Mouse (Mus musculus) retina, postnatal 7 days (tissue): ENCODE data around the gene Mex3b.
A peak's percentile ranks its signal among the peaks of the same experiment; 100 is the strongest.

Source experiments
- DNase-seq: peaks from one replicate; pipeline ENCODE4 v3.0.0-alpha.2; 2012; ENCODE audit warnings: low read depth, low spot score

The Mex3b gene

DNA sequence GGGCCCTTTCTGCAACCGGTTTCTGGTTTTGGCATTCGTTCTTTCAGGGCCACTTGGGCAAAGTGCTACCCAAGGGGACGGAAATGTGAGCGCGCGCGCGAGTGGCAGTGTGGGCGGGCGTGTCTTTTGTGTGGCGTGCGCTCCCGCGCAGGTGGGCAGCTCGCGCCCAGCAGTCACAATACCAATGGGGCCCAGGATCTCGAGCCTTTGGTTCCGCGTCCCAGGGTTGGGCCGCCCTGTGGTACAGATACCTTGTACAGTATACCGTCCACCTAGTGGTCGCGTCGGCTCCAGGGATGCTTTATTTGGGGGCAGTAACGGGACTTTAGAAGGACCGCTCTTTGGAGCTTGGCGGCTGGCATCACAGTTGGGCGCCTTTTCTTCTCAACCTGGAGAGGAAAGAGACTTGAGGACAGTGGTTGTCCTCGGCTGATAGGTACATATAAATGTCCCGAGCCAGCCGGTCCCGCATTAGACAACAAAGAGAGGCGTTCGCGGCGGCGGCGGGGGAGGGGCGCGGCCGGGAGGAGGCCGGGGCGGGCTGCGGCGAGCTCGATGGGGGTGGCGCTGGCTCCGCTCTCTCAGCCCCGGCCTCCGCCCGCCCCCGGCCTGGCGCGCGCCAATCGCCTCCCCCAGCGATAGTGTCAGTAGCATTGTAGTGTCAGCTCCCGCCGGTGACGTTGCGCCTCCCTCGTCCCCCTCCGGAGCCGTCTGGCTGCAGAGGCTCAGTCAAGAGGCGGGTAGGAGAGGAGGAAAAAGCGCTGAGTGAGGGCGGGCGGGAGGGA is 455 bp upstream of the Mex3b start:
- peak; percentile 94 for DNase-seq

DNA sequence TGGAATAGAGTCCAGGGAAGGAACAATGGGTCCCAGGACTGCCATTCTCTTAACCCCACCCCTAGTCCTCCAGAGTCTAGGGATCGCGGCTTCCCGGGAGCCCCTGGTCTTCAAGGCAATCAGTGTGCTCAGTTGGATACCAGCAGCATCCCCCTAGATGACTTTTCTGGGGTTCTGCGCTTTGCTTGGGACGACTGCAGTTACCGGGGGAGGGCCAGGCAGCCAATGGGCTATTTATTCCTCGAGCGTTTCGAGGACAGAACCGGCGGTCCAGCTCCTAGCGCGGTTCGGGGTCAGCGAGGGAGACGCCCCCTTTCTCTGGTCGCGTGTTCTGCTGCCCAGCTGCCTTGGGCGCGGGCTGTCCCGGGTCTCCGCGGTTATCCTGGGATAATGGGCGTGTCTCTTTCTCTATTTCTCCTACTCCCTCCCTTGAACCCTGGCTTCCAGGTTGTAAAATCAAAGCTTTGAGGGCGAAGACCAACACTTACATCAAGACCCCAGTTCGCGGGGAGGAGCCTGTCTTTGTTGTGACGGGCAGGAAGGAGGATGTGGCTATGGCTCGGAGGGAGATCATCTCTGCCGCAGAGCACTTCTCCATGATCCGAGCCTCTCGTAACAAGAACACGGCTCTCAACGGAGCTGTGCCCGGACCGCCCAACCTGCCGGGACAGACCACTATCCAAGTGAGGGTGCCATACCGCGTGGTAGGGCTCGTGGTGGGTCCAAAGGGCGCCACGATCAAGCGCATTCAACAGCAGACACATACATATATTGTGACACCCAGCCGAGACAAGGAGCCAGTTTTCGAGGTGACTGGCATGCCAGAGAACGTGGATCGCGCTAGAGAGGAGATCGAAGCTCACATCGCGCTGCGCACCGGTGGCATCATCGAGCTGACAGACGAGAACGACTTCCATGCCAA is 1.4 kb downstream of the Mex3b start:
- DNase-seq = no peak

DNA sequence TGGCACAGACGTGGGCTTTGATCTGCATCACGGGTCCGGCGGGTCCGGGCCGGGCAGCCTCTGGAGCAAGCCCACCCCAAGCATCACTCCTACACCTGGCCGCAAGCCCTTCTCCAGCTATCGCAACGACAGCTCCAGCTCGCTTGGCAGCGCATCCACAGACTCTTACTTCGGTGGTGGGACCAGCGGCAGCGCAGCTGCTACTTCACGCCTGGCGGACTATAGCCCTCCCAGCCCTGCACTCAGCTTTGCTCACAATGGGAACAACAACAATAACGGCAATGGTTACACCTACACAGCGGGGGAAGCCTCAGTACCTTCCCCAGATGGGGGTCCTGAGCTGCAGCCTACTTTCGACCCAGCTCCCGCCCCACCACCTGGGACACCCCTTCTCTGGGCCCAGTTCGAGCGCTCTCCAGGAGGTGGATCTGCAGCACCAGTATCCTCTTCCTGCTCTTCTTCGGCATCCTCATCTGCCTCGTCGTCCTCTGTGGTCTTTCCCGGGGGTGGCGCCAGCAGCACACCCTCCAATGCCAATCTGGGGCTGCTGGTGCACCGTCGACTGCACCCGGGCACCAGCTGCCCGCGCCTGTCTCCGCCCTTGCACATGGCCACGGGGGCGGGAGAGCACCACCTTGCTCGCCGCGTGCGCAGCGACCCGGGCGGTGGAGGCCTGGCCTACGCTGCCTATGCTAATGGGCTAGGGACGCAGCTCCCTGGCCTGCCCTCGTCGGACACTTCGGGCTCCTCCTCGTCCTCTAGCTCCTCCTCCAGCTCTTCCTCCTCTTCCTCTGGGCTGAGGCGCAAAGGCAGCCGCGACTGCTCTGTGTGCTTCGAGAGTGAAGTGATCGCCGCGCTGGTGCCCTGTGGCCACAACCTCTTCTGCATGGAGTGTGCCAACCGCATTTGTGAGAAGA is 2.4 kb downstream of the Mex3b start:
- DNase-seq = no peak

DNA sequence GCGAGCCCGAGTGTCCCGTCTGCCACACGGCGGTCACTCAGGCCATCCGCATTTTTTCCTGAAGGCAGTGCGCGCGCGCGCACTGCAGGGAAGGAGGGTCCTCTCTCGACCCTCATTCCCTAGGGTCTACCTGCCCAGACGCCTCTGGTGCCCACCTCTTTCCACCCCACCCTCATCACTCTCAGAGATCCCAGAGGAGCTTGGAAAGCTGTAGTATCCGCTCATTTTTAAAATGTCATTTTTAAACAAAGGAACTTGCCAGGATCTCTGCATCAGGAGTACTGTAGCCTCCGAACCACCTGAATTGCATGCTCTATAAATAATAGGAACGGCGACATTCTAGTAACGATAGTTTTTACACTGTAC is 3.0 kb downstream of the Mex3b start:
- DNase-seq = no peak

DNA sequence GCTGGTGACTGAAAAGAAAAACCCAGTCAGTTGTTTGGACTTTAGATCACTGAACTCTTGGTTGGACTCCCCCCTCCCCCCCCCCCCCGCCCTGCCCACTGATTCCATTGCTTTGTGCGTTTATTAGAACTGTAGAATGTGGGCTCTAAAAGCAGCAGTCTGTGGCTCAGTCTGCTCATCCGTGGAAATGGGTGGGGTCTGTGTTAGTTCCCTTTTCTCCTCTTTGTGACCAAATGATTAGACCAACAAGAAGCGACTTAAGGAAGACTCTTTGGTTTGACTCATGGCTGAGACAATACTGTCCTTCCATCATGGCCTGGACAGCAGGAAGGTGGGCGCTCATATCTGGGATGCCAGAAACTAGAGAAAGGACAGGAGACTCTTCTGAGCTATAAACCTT is 9.4 kb downstream of the Mex3b start:
- no peak for DNase-seq

DNA sequence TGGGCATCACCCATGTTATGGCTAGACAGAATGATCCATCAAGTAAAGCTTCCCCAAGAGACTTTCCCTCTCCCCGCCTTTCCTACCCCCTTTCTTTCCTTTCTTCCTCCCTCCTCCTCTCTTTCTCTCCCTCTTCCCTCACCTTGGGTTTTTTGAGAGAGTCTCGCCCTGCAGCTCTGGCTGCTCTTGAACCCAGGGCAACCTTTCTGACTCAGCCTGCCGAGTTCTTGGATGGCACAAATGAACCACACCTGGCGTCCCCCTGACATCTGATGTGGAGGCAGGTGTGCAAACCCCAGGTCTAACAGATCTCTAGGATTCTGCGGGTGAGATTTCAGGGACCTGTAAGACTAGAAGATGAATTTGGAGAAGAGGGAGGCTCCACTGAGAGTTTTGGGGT is 12.9 kb downstream of the Mex3b start:
- no peak for DNase-seq

DNA sequence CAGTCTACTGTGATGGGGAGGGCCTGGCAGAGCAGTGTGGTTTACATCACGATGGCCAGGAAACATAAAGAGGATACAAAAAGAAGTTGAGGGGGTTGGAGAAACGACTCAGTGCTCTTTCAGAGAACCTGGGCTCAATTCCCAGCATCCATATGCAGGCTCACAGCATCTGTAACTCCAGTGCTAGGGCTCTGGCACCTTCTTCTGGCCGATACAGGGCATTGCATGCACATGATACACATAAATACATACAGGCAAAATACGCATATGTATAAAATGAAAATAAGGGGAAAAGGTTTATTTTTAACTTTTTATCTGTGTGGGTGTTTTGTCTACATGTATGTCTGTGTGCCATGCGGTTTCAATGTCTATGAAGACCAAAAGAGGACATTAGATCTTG is 13.6 kb downstream of the Mex3b start:
- no peak for DNase-seq

DNA sequence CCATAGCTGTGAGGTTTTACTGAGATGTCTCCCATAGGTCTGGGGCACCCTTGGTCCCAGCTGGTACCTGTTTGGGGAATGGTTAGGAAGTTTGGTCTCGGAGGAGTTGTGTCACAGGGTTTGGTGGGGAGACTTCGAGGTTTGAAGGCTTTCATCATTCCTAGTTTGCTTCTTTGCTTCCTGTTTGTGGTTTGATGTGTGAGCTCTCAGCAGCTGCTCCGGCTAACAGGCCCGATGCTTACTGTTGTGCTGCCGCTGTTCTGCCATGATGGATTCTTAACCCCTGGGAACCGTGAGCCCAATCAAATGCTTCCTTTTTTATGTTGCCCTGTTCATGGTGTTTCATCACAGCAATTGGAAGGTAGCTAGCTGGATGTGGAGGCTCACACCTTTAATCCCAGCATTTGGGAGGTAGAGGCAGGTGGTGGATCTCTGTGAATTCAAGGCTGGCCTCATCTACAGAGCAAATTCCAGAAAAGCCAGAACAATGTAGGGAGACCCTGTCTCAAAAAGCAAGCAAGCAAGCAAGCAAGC is 23.3 kb downstream of the Mex3b start:
- DNase-seq = no peak

DNA sequence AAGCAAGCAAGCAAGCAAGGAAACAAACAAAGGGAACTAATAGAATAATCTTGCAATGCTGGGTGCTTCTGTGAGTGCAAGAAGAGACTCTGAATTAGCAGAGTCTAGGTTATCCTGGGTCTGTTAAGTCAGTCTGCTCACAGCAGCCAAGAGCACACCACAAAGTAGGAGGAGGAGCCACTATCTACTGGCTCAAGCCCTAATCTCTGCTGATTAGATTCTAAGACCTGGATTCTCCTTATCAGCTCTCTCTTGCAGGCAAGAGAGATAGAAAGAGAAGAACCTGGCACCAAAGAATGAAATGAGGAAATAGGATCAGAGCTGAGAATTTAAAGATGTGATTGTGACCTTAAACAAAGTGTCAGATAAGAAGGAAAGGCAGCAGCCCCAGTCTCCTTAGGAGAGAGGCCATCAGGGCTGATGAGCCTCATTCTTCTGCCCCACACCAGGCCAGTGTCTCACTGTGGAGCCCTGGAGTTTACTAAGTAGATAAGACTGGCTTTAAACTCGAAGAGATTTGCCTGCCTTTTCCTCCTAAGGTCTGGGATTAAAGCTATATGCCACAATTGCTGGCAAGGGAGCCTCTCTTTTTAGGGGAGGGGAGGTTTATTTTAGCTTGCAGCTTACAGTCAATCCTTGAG is 23.9 kb downstream of the Mex3b start:
- DNase-seq = no peak

DNA sequence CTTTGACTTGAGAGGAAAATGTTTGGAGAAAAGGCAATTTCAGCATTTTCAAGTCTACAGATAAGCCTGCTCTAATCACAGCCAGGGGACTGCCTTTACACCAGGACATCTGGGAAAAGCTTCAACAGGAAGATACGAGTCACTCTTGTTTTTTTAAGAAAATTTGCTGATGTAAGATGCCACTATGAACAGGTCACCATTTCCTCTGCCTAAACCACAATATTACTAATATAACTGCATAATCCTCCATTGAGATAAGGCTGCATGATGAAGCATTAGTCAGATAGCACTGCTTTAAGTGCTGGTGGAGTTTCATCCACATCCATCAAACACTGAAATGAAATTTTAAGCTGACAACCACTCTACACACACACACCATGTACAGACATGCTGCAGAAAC is 27.2 kb downstream of the Mex3b start:
- DNase-seq = no peak

DNA sequence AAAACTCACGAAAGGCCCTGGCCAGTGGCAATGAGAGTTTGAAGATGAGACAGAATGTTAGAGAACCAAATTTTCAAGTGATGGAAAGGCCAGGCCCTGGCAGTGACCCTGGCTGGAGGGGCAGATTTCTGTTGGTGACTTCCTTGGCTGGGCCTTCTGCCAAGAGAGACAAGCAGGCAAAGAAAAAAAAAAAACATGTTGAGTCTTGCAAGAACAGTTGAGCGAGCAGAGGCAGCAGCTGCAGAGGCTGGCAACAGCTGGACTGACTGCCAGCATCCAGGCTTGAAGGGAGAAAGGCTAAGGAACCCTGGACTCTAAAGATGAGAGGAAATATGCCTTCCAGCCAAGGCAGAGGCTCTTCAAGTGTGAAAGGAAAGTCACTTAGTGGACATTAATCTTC is 28.5 kb downstream of the Mex3b start:
- no peak for DNase-seq

DNA sequence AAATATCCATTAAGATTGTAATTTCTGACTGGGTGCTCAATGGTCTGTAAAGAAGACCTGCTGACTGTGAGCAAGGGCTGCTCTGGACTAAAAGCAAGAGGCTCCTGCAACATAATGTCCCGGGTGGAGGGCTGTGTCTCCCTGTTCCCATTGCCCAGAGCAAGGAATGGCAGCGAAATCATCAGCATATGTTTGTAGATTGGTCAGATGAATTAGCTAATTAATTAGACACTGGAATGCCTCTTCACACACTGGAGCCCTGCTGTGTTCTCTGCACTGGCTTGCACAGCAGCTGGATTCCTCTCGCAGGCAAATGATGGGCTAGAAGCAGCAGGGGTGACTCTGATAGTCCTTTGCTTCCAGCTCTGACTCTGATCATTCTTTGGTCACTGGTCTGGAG is 29.6 kb downstream of the Mex3b start:
- no peak for DNase-seq

DNA sequence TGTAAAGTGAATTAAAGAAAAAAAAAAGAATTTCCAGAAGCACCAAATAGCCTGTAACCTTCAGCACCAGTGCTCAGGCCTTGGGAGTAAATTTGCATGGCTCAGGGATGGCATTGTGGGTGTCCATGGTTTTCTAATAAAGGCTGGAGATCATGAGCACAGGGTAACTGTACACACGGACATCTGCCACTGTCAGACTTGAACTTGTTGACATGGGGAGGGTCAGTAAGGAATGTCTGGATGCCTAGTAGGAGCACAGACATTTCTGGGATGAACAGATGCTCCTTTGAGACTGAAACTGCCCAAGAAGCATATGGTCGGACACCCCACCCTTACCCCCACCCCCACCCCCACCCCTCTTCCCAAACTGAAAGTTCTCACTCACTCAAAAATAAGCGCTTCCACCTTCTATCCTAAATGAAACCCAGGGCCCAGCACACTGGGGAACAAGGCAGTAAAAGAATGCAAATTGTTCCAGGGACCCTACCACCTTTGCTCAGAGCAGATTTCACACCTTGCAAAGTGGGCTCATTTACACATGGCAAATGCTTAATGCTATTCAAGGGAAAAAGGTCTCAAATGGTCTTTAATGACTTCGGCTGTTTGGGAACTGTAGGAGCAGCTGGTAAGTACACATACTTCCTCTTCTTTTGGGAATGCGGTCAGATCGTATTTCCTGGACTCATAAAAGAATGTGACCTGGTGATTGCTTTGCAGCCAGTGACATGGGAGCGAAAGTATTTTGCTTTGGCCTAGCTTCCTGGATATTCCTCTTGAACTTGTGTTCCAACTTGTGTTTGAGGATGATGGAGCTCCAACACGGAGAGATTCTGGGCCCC is 32.5 kb downstream of the Mex3b start:
- no peak for DNase-seq

DNA sequence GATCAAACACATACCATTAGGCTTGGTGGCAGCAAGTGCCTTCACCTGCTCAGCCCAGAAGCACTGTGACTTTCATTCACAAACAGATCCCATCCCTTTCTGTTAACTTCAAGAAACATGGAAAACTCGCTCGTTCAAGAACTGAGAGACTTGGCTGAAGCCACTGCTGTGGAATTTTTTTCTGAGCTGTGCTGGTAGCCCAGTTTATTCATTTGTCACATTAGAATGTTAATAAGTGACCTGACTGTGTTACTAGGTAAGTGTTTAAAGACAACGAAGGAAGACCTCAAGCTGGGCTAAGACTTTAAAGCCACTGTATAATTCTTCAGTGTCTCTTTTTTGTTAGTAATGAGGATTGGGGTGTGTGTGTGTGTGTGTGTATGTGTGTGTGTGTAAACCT is 35.9 kb downstream of the Mex3b start:
- DNase-seq = no peak

DNA sequence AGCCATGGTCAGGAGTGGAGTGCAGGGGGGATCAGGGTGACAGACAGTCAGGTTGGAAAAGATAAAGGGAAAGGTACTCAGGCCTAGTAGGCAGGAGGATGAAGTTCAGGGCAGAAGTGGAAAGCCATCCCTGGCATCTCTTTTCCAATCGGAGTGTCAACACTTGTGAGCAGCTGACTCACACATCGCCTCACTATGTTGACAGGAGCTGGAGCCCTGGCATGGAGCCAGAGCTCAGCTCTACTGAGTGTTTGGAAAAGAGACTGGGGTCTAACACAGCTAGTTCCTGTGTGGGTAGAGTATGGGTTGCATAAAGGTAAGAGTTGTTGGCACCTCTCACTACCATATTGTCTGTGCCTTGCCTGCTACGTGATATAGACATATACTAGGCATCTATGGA is 38.4 kb downstream of the Mex3b start:
- no peak for DNase-seq

DNA sequence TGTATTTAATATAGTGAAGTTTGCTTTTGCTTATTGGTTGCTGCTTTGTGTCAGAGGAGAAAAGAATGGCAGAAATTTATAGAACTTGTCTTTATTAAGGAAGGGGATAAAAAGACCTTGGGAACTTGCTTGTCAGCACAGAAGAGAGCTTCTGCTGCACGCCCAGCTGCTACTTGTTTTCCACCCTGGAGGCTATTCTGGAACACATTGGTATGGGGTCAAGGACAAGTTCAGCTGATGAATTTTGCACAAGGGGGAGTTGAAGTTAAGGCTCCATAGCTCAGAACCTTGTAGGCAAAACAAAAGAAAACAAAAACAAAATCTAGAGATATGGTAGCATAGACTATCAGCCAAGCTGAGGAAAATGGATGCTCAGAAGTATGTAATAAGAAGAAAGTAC is 39.9 kb downstream of the Mex3b start:
- DNase-seq = no peak

DNA sequence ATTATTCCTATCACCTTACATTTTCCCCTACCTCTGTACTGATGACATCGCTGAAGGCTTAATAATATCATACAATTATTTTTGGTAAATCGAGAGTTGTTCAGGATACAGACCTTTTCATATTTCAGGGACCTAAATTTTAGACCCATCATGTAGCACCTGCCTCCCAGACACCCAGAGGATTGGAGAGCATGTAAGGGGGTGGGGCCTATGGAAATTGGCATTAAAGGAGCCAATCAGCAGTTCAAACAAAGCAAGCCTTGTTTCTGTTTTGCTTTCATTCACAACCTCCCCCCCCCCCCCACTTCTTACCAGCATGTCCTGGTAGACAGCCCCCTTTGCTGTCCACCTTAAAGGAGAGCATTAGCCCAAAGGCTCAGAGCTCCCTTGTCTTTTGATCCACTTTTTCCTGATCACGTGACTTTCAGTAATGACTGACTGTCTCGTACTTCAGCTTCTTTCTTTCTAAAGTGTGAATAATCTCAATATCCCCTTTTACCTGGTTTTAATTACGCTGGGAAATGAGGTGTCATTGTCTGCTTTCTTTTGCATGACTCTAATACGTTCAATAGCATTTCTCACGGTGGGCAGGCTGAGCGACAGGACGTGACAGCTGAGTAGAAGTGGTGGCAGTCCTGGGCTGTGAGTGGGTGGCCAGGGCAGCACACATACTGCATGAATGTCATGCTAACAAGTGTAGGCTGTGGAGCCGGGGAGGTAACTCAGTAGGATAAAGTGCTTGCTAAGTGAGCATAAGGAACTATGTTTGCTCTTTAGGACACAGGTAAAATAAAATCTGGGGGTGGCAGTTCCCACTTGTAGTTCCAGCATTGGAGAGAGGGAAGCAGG is 43.6 kb downstream of the Mex3b start:
- DNase-seq = no peak

DNA sequence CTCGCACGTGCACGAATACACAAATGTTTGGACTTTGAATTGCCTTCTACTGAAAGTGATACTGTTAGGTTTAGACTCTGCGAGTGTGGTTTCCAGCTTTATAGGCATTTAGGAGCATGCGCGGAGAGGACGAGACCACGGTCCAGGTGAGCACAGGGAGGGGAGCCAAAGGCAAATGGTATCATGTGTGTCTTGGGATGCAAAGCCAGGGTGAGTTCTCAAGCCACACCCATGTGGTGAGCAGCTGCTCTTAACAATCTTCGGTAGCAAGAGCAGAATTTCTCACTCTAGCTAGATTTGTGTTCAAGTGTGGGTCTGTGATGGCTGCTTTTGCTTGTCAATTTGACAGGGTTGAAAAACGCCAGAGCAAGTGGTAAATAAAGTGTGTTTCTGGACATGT is 44.4 kb downstream of the Mex3b start:
- no peak for DNase-seq

DNA sequence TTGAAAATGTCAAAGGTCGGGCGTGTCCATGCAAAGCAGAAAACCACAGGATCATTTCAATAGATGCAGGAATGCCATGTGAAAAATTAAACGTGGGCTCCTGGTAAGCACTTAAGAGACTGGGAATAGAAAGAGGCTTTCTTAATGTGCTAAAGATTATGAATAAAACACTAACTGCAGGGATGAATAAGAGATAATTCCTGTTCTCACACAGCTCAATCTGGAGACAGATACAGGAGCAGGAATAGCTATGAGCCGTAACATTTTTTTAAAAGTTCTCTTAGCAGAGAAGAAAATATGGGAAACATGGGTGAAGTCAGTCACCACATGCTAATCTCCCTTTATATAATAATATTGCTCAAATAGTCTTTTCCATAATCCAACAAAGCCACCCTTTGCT is 47.2 kb downstream of the Mex3b start:
- DNase-seq = no peak
